Mouse (Mus musculus) hindbrain, embryonic 12.5 days (tissue): ENCODE results near the gene Ppp4r1. TPM values are rescaled to one million over a fixed set of nuclear protein-coding genes. Genes with fewer than 3 reads are reported as not detected.

Source experiments
- ATAC-seq: fragments of 200-750 bp; cut with Nextera tagmentation; 2 replicates; pipeline ENCODE4 v1.8.0; 2017; ENCODE audit warnings: moderate TSS enrichment; ENCODE audit not compliant: low FRiP score
- H3K27ac ChIP-seq: fragments of 300-500 bp; sonication (generic); 2 replicates; pipeline ENCODE4 v1.5.1; 2016; ENCODE audit warnings: mild to moderate bottlenecking
- H3K27me3 ChIP-seq: fragments of 300-500 bp; sonication (generic); 2 replicates; pipeline ENCODE4 v1.6.1; 2016; ENCODE audit warnings: mild to moderate bottlenecking
- H3K36me3 ChIP-seq: fragments of 300-500 bp; sonication (generic); 2 replicates; pipeline ENCODE4 v1.6.1; 2016; ENCODE audit warnings: mild to moderate bottlenecking
- H3K4me1 ChIP-seq: fragments of 300-500 bp; sonication (generic); 2 replicates; pipeline ENCODE4 v1.6.1; 2016
- H3K4me2 ChIP-seq: fragments of 300-500 bp; sonication (generic); replicated peaks from 2 replicates; pipeline ENCODE4 v1.6.1; 2016; ENCODE audit warnings: mild to moderate bottlenecking
- H3K4me3 ChIP-seq: fragments of 300-500 bp; sonication (generic); 2 replicates; pipeline ENCODE4 v1.5.1; 2016; ENCODE audit warnings: mild to moderate bottlenecking
- H3K9ac ChIP-seq: fragments of 300-500 bp; sonication (generic); 2 replicates; pipeline ENCODE4 v1.6.1; 2016; ENCODE audit warnings: mild to moderate bottlenecking, moderate library complexity
- H3K9me3 ChIP-seq: fragments of 300-500 bp; sonication (generic); replicated peaks from 2 replicates; pipeline ENCODE4 v1.6.1; 2016; ENCODE audit warnings: mild to moderate bottlenecking
- WGBS: fragments of 180-500 bp; shearing (Covaris S2); methylation state at CpG from one replicate; pipeline ENCODE4 v1.1.7; 2016; 5-methylcytosine and 5-hydroxymethylcytosine counted together
- polyA plus RNA-seq: library from polyadenylated mRNA; unstranded; fragments of >200 nt; fragmentation: Nextera tagmentation; extraction: Ambion mirVana; gene quantifications from 2 replicates; pipeline ENCODE4 v1.2.1, GENCODE M21; 2016

The Ppp4r1 gene
- polyA plus RNA-seq, 1 experiment from 2014 or later = 60.8 TPM

DNA sequence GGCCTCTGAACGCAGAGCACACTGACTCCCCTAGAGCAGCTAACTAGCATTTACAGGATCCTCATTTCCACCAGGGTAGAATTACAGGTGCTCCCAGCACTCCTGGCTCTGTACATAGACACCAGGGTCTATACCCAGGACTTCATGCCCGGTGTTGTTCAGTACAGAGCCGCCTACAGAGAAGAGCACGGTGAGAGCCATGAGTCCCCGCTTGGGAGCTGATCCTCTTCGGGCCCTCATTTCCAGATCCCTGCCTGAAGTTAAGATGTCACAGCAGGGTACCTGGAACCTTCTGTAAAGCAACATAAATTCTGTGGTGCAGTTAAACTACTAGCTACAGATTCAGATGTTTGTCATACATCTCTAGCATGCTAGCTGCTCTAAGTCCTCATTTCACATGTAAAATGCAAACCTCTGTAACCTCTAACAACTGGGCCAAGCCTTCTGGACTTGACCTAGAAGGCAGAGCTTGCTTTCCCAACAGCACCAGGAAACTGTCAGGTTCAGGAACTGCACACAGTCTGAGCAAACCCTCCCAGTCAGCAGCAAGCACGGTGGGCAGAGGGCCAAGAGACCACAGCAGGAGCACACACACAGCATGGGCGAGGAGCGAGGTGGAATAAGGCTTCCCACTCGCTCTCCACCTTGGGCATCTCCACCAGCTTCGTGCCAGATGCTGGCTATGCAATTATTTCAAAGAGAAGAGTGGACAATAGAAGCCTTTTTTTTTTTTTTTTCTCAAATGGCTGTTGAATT lies 65.5 kb downstream of the Ppp4r1 start:
- no peaks in the 10 kb centered on the region for H3K9me3 ChIP-seq
- no peak for ATAC-seq
- H3K9ac ChIP-seq = no peak overlapping the region
- H3K27me3 ChIP-seq = no peaks in the 10 kb centered on the region
- H3K4me1 ChIP-seq = no peaks in the 10 kb centered on the region
- H3K36me3 ChIP-seq = peaks cover 62% of the 10 kb centered on the region
- WGBS = 81% methylated on average over 11 of the region's 11 CpGs
- H3K4me2 ChIP-seq = no peak overlapping the region
- H3K27ac ChIP-seq = 0 out of 2 replicates have a peak overlapping the region, but pooled peaks have one; percentile 8
- H3K4me3 ChIP-seq = no peak overlapping the region

DNA sequence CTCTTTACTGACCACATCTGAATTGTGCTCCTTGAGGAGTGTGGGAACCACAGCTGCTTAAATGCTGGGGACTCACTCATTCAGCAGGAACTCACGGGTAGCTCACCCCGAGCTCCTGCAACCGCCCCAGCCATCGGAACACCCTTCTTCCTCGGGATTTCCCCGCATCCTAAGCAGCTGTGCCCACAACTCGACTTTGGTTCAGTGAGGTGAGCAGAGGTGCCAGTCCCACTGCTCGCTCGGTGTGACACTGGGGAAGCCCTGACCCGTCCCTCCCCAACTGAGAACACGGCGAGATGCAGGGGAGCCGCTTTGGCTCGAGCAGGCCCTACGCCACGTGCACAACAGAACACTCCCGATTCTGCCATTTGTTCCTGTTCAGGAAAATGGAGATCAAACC lies 68.1 kb downstream of the Ppp4r1 start:
- Histone ChIP-seq H3K4me1 (no peaks in the 10 kb centered on the region), H3K27ac (no peak overlapping the region), H3K9me3 (no peaks in the 10 kb centered on the region), H3K4me3 (no peak overlapping the region), H3K9ac (no peak overlapping the region), H3K36me3 (peaks cover 63% of the 10 kb centered on the region), H3K27me3 (no peaks in the 10 kb centered on the region), H3K4me2 (no peak overlapping the region)
- no peak for ATAC-seq
- 92% methylated on average over 17 of the region's 17 CpGs for WGBS

- H3K9me3 ChIP-seq = no peaks in the 10 kb centered on the region
- no peaks in the 10 kb centered on the region for H3K4me1 ChIP-seq
- no peak overlapping the region for H3K9ac ChIP-seq
- no peaks in the 10 kb centered on the region for H3K27me3 ChIP-seq
- no peak for ATAC-seq
- WGBS = 94% methylated on average over 6 of the region's 6 CpGs
- H3K36me3 ChIP-seq = peaks cover 74% of the 10 kb centered on the region
- H3K4me3 ChIP-seq = no peak overlapping the region
- H3K27ac ChIP-seq = no peak overlapping the region
- H3K4me2 ChIP-seq = no peak overlapping the region
Measured at GRCm38 (mm10) chr17:65851749-65852148, 69.4 kb downstream of the Ppp4r1 start.

DNA sequence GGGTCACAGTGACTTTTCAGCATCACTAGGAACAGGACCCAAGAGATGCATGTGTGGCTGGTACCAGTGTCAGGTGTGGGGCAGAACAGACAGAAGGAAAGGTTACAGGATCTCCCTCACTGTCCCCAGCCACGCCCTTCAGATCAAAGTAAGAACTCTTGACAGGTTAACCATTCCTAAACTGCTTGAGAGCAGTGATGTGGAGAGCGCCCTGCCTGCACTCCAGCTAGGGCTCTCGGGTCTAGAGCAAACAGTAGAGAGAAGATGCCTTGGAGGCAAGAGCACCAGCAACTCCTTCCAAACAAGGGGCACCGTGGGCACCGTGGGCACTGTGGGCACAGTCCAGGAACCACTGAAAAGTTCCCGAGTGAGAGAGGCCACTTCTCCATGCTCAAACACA lies 71.0 kb downstream of the Ppp4r1 start:
- H3K9ac ChIP-seq = no peak overlapping the region
- H3K9me3 ChIP-seq = no peaks in the 10 kb centered on the region
- no peak overlapping the region for H3K4me3 ChIP-seq
- no peaks in the 10 kb centered on the region for H3K4me1 ChIP-seq
- WGBS = 92% methylated on average over 6 of the region's 6 CpGs
- no peak overlapping the region for H3K4me2 ChIP-seq
- peaks cover 78% of the 10 kb centered on the region for H3K36me3 ChIP-seq
- no peaks in the 10 kb centered on the region for H3K27me3 ChIP-seq
- no peak for ATAC-seq
- no peak overlapping the region for H3K27ac ChIP-seq

DNA sequence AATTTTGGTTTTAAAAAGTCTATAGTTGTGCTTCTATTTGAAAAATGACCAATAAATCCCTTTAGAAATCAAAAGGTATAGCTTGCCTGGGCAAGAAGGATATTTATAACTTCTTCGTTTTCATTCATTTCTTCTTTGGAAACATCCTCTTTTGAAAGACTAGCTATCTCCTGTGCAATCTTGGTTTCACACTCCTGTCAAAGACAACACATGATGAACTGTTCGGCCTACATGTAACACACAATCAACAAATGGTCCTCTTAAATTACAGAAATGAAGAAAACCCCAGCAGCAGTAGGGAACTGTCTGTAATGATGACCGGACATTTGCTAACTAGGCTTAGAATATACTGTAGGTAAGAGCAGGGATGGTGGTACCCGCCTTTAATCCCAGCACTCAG lies 71.6 kb downstream of the Ppp4r1 start:
- no peak for ATAC-seq
- Histone ChIP-seq H3K9me3 (no peaks in the 10 kb centered on the region), H3K4me3 (no peak overlapping the region), H3K4me1 (no peaks in the 10 kb centered on the region), H3K9ac (no peak overlapping the region), H3K36me3 (peaks cover 80% of the 10 kb centered on the region), H3K27ac (no peak overlapping the region), H3K4me2 (no peak overlapping the region), H3K27me3 (no peaks in the 10 kb centered on the region)
- WGBS = 94% methylated on average over 4 of the region's 4 CpGs

DNA sequence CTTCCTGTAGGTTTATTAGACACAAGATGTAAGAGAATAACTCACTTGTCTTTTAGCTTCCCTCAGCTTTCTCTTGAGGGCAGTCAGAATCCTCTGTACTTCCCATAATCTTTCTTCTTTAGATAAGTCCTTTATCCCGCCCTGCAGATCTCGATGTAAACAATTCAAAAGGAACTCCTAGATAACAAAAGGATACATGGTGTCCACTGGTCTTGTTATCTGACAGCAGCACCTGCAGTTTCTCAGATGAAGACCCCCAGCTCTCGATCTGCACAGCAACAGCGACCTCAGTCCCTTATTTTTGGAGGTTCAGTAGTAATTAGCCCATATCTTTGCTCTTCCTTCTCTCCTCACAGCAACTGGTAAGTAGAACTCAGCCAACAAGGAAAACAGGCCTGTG lies 75.2 kb downstream of the Ppp4r1 start:
- no peak overlapping the region for H3K4me3 ChIP-seq
- no peak overlapping the region for H3K27ac ChIP-seq
- peaks cover 58% of the 10 kb centered on the region for H3K36me3 ChIP-seq
- H3K9me3 ChIP-seq = no peaks in the 10 kb centered on the region
- no peak overlapping the region for H3K9ac ChIP-seq
- ATAC-seq = no peak
- no peaks in the 10 kb centered on the region for H3K4me1 ChIP-seq
- H3K4me2 ChIP-seq = no peak overlapping the region
- H3K27me3 ChIP-seq = no peaks in the 10 kb centered on the region
- WGBS = 86% methylated on average over 4 of the region's 4 CpGs

GRCm38 (mm10) chr17:65862579-65862978 lies 80.2 kb downstream of the Ppp4r1 start:
- Histone ChIP-seq H3K27me3 (no peaks in the 10 kb centered on the region), H3K36me3 (peaks cover 39% of the 10 kb centered on the region), H3K9ac (no peak overlapping the region), H3K4me2 (no peak overlapping the region), H3K9me3 (no peaks in the 10 kb centered on the region), H3K4me3 (no peak overlapping the region), H3K27ac (no peak overlapping the region), H3K4me1 (no peaks in the 10 kb centered on the region)
- ATAC-seq = no peak
- 56% methylated on average over 4 of the region's 4 CpGs for WGBS

DNA sequence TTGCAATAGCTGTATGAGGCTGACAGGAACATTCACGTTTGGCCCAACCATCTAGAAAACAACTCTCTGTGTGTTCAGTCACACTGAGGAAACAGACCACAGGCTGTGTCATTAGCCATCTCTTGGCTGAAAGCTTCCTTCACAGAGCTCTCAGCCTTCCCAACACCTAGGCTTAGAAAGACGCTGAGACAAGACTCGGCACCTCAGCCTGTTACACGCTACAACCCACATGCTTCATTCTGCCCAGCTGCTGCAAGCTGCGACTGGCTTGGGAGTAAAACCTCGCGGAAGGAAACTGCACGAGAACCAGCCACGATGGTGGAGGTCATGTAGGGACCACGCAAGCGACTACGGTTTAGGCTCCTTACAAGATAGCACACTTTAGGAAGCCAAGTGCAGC lies 81.5 kb downstream of the Ppp4r1 start:
- no peaks in the 10 kb centered on the region for H3K27me3 ChIP-seq
- H3K4me3 ChIP-seq = no peak overlapping the region
- H3K36me3 ChIP-seq = peaks cover 29% of the 10 kb centered on the region
- no peak overlapping the region for H3K4me2 ChIP-seq
- no peak for ATAC-seq
- no peaks in the 10 kb centered on the region for H3K4me1 ChIP-seq
- no peaks in the 10 kb centered on the region for H3K9me3 ChIP-seq
- 93% methylated on average over 12 of the region's 12 CpGs for WGBS
- no peak overlapping the region for H3K27ac ChIP-seq
- no peak overlapping the region for H3K9ac ChIP-seq

DNA sequence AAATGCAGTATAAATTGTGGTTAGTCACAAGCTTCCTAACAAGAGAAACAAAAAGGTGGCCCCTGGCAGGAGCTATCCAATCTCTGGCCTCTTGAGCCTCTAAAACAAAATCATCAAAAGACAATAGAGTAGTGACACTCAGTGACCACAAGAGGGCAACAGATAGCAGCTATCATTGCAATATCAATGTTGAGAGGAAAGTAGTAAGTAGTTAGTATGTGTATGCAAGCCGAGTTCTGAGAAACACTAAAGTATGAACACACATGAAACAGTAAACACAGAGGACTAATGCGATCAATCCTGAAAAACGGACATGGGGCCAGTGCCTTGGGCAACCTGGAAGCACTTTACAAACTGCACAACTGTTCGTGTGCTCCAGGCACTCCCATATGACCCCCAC lies 82.4 kb downstream of the Ppp4r1 start:
- H3K9me3 ChIP-seq = no peaks in the 10 kb centered on the region
- no peak for ATAC-seq
- H3K4me3 ChIP-seq = no peak overlapping the region
- no peak overlapping the region for H3K27ac ChIP-seq
- H3K4me2 ChIP-seq = no peak overlapping the region
- H3K36me3 ChIP-seq = peaks cover 23% of the 10 kb centered on the region
- H3K9ac ChIP-seq = no peak overlapping the region
- no peaks in the 10 kb centered on the region for H3K27me3 ChIP-seq
- WGBS = 40% methylated on average over 4 of the region's 4 CpGs
- no peaks in the 10 kb centered on the region for H3K4me1 ChIP-seq

GRCm38 (mm10) chr17:65865265-65865664 lies 82.9 kb downstream of the Ppp4r1 start:
- no peak overlapping the region for H3K27ac ChIP-seq
- no peak for ATAC-seq

DNA sequence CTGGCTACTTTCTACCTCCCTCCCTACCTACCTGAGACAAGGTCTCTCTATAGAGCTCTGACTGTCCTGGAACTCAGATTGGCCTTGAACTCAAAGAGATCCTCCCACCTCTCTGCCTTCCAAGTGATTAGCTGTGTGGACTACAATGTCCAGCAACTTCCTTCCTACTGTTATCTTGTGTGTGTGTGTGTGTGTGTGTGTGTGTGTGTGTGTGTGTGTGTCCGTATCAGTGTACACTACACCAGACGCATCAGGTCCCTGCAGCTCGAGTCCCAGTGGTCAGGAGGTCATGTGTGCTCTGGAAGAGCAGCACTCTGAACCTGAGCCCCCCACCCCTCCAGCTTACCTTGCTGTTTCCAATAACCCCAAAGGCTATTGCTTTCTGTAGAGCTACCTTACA lies 83.8 kb downstream of the Ppp4r1 start:
- ATAC-seq = no peak
- H3K9me3 ChIP-seq = no peaks in the 10 kb centered on the region
- no peak overlapping the region for H3K4me3 ChIP-seq
- no peaks in the 10 kb centered on the region for H3K27me3 ChIP-seq
- H3K4me2 ChIP-seq = no peak overlapping the region
- no peaks in the 10 kb centered on the region for H3K4me1 ChIP-seq
- peaks cover 19% of the 10 kb centered on the region for H3K36me3 ChIP-seq
- 79% methylated on average over 3 of the region's 3 CpGs for WGBS
- H3K9ac ChIP-seq = no peak overlapping the region
- H3K27ac ChIP-seq = no peak overlapping the region

More at GRCm38 (mm10) chr17:65865265-65865664, 82.9 kb downstream of the Ppp4r1 start:
- H3K4me3 ChIP-seq = no peak overlapping the region
- no peak overlapping the region for H3K4me2 ChIP-seq
- H3K36me3 ChIP-seq = peaks cover 23% of the 10 kb centered on the region
- H3K4me1 ChIP-seq = no peaks in the 10 kb centered on the region
- no peak overlapping the region; the same call in 1 of the 2 replicates for H3K9ac ChIP-seq
- no peaks in the 10 kb centered on the region for H3K27me3 ChIP-seq
- H3K9me3 ChIP-seq = no peaks in the 10 kb centered on the region

DNA sequence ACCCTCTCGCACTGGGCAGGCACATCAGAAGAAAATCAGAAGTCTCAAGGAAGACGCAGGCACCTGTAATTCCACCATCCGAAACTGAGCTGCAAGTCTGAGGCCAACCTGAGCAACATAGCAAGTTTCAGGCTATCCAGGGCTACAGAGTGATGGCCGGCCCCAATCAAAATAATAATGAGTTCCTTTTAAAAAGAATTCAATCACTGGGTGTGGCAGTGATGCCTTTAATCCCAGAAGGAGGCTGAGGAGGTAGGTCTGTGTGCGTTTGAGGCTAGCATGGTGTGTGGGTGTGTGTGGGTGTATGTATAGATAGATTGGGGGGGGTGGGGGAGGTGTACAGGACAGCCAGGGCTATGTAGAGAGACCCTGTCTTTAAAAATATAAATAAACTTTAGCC lies 85.6 kb downstream of the Ppp4r1 start:
- Histone ChIP-seq H3K9ac (no peak overlapping the region), H3K27me3 (no peaks in the 10 kb centered on the region), H3K36me3 (peaks cover 17% of the 10 kb centered on the region), H3K9me3 (no peaks in the 10 kb centered on the region), H3K4me1 (peaks cover 14% of the 10 kb centered on the region), H3K4me2 (no peak overlapping the region), H3K4me3 (no peak overlapping the region), H3K27ac (no peak overlapping the region)
- 88% methylated on average over 5 of the region's 5 CpGs for WGBS
- ATAC-seq = no peak

GRCm38 (mm10) chr17:65869720-65870119 lies 87.3 kb downstream of the Ppp4r1 start:
- no peak for ATAC-seq
- WGBS = 90% methylated on average over 10 of the region's 10 CpGs

More at GRCm38 (mm10) chr17:65869720-65870119, 87.3 kb downstream of the Ppp4r1 start:
- Histone ChIP-seq H3K27ac (no peak overlapping the region), H3K4me2 (no peak overlapping the region), H3K9ac (no peak overlapping the region), H3K4me1 (peaks cover 14% of the 10 kb centered on the region), H3K27me3 (no peaks in the 10 kb centered on the region), H3K9me3 (no peaks in the 10 kb centered on the region), H3K36me3 (peaks cover 8% of the 10 kb centered on the region; the same call in 1 of the 2 replicates), H3K4me3 (no peak overlapping the region)
